Mouse (Mus musculus) neural tube, embryonic 15.5 days (tissue): ENCODE measurements around the gene Shisa5. TPM values are rescaled to one million over a fixed set of nuclear protein-coding genes. Genes with fewer than 3 reads are reported as not detected.

Source experiments
- ATAC-seq: fragments of 200-750 bp; cut with Nextera tagmentation; 2 replicates; pipeline ENCODE4 v1.8.0; 2017; ENCODE audit warnings: mild to moderate bottlenecking, moderate TSS enrichment, moderate library complexity; ENCODE audit not compliant: low FRiP score
- H3K27ac ChIP-seq: fragments of 300-500 bp; sonication (generic); replicated peaks from 2 replicates; pipeline ENCODE4 v1.5.1; 2015; ENCODE audit warnings: mild to moderate bottlenecking, inconsistent platforms
- H3K27me3 ChIP-seq: fragments of 300-500 bp; sonication (generic); replicated peaks from 2 replicates; pipeline ENCODE4 v1.6.1; 2015; ENCODE audit warnings: inconsistent platforms
- H3K36me3 ChIP-seq: fragments of 300-500 bp; sonication (generic); 2 replicates; pipeline ENCODE4 v1.6.1; 2015; ENCODE audit warnings: inconsistent platforms
- H3K4me1 ChIP-seq: fragments of 300-500 bp; sonication (generic); 2 replicates; pipeline ENCODE4 v1.6.1; 2015; ENCODE audit warnings: inconsistent platforms
- H3K4me2 ChIP-seq: fragments of 300-500 bp; sonication (generic); 2 replicates; pipeline ENCODE4 v1.6.1; 2015; ENCODE audit warnings: inconsistent platforms, mild to moderate bottlenecking, moderate library complexity
- H3K4me3 ChIP-seq: fragments of 300-500 bp; sonication (generic); replicated peaks from 2 replicates; pipeline ENCODE4 v1.5.1; 2015; ENCODE audit warnings: mild to moderate bottlenecking, inconsistent platforms
- H3K9ac ChIP-seq: fragments of 300-500 bp; sonication (generic); replicated peaks from 2 replicates; pipeline ENCODE4 v1.6.1; 2015; ENCODE audit warnings: mild to moderate bottlenecking, inconsistent platforms
- H3K9me3 ChIP-seq: fragments of 300-500 bp; sonication (generic); replicated peaks from 2 replicates; pipeline ENCODE4 v1.6.1; 2016; ENCODE audit warnings: inconsistent platforms
- WGBS: fragments of 180-500 bp; shearing (Covaris S2); methylation state at CpG from one replicate; pipeline ENCODE4 v1.1.7; 2015; ENCODE audit warnings: mixed read lengths; 5-methylcytosine and 5-hydroxymethylcytosine counted together
- polyA plus RNA-seq: library from polyadenylated mRNA; unstranded; fragments of >200 nt; fragmentation: Nextera tagmentation; extraction: Ambion mirVana; gene quantifications from 2 replicates; pipeline ENCODE4 v1.2.1, GENCODE M21; 2015

The Shisa5 gene
- 78.4 and 93.0 TPM in 2 replicates for polyA plus RNA-seq

DNA sequence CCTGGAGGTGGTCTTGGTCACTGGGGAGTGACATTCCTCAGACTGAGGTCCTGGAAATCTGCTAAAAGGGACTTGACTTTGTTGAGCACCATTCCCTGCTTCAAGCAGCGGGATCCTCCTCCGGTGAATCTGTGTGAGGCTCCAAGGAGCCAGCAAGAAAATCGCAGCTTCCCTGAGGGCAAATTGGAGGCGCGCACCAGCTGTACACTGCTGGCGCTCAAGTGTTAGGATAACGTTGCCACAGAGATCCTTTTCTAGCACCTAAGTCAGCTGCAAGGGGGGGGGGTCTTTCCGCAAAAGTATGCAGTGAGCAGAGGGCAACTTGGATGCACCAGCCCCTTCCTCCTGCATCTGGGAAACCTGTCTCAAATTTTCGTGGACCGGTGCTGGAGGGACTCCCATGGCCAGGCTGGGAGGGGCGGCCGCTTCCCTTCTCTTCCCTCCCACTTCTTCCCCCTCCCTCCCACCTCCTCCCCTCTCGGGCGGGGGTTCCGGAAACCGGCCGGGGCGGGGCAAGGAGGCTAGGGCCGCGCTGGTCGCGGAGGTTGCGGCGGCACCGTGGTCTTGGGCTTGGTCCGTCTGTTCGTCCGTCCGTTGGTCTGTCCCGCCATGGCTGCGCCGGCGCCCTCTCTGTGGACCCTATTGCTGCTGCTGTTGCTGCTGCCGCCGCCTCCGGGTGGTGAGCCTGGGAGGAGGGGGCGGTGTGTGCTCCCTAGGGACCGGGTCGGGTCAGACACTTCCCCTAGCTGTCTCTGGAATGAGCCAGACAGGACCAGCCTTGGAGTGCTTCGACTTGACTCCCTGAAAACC, at the start of gene Shisa5:
Shisa5 (plus strand) TSS at position 480 of the 810 bp plus-strand sequence.
- peak within 1 kb of the TSS; percentile 59 for H3K4me3 ChIP-seq
- no peaks in the 10 kb centered on the region for H3K27me3 ChIP-seq
- peaks cover 24% of the 10 kb centered on the region for H3K4me1 ChIP-seq
- H3K36me3 ChIP-seq, result no peaks in the 10 kb centered on the region
- H3K9me3 ChIP-seq, result no peaks in the 10 kb centered on the region
- peak within 1 kb of the TSS; percentile 61 for H3K9ac ChIP-seq
- peak within 1 kb of the TSS; percentile 43; the same call in 1 of the 2 replicates for H3K27ac ChIP-seq
- ATAC-seq, result peak; percentile 80
- peak within 1 kb of the TSS; percentile 93 for H3K4me2 ChIP-seq
- under 1% methylated on average over 35 of the region's 40 CpGs for WGBS

DNA sequence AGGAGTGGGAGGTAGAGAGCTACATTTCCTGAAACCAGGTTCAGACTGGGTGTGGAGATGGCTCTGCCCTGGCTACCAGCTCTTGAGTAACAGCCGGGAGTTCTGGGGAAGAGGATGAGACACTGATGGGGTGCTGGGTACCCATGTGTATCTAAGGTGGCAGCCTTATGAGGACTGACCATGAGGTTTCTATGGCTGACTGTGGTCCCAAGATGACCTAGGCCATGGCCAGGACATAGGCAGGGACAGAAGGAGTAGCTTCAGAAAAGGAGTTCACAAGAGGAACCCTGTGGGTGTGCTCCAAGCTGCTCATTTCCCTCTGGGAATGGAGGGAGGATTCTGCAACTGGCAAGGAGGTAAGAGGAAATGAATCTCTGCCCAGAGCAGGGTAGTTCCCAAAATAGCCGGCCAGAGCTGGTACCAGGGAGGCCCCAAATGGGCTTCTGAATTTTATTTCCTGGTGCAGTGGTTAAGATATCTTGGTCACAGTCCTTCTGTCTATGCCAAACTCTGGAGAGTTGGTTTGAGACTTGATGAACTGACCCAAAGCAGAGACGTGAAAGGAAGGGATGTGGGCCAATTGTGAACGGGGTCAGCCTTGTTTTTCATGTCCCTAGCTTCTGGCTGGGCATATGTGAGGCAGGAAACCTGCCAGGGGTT, 48.4 kb upstream of the Shisa5 start:
- Histone ChIP-seq H3K4me3 (no peak overlapping the region), H3K9ac (no peak overlapping the region), H3K36me3 (no peaks in the 10 kb centered on the region), H3K4me2 (no peak overlapping the region), H3K4me1 (peaks cover 34% of the 10 kb centered on the region), H3K27ac (no peak overlapping the region), H3K27me3 (no peaks in the 10 kb centered on the region), H3K9me3 (no peaks in the 10 kb centered on the region)
- ATAC-seq, result no peak
- 86% methylated on average over 4 of the region's 4 CpGs for WGBS

DNA sequence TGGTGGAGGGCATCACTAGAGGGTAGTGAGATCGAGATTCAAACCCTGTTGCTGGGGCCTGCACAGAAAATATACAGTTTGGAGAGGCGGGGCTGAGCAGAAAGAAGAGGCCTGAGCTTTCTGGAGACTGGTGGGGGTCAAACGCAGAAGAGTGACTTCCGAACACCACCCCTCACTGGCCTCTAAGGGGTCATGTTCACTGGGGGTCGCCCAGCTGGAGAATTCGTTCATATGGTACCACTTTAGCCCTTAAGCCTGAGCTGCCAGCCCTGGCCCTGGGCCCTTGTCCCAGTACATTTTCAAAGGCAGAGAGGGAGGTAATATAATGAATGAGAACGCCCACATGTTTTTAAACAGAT, 47.9 kb upstream of the Shisa5 start:
- no peaks in the 10 kb centered on the region for H3K27me3 ChIP-seq
- no peak overlapping the region for H3K4me3 ChIP-seq
- H3K9me3 ChIP-seq, result no peaks in the 10 kb centered on the region
- no peak overlapping the region for H3K9ac ChIP-seq
- no peak overlapping the region for H3K4me2 ChIP-seq
- no peaks in the 10 kb centered on the region for H3K36me3 ChIP-seq
- ATAC-seq, result no peak
- WGBS, result 82% methylated on average over 7 of the region's 7 CpGs
- H3K27ac ChIP-seq, result no peak overlapping the region
- peaks cover 38% of the 10 kb centered on the region for H3K4me1 ChIP-seq

DNA sequence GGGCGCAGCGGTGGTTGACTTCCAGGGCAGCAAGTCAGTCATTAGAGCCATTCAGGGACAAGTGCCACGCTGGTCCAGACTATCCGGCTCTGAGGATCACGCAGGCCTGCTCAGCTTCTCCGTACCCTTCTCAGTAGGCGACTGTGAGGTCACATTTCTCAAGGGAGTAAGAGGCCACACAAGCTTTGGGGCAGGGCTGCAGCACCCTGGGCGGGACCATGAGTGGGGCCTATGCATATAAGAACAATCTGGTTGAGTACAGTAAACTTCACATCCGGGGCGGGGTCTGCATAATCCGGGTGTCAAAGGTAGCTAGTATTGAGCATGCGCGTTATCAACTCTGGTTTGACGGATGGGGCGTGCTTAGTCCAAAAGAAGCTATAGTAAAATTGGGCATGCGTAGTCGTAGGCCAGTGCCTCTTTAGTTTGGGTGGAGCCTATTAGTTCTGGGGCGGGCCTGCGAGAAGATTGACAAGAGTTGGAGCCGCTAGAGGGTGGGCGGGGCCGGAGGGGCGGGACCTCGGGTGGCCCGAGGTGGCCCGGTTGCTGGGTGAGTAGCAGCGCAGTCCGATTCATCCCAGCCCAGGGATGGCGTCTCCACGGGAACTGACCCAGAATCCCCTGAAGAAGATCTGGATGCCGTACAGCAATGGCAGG, 46.8 kb upstream of the Shisa5 start, which contains the start of gene Pfkfb4:
Pfkfb4 (plus strand) TSS at position 351 of the 657 bp plus-strand sequence.
- H3K4me3 ChIP-seq, result peak within 1 kb of the TSS; percentile 56
- peaks cover 44% of the 10 kb centered on the region for H3K4me1 ChIP-seq
- WGBS, result 1% methylated on average over 31 of the region's 31 CpGs
- peak; percentile 95 for ATAC-seq
- H3K4me2 ChIP-seq, result peak within 1 kb of the TSS; percentile 85
- H3K27ac ChIP-seq, result peak within 1 kb of the TSS; percentile 86
- H3K36me3 ChIP-seq, result no peaks in the 10 kb centered on the region
- no peaks in the 10 kb centered on the region for H3K9me3 ChIP-seq
- peak within 1 kb of the TSS; percentile 63 for H3K9ac ChIP-seq
- no peaks in the 10 kb centered on the region for H3K27me3 ChIP-seq

DNA sequence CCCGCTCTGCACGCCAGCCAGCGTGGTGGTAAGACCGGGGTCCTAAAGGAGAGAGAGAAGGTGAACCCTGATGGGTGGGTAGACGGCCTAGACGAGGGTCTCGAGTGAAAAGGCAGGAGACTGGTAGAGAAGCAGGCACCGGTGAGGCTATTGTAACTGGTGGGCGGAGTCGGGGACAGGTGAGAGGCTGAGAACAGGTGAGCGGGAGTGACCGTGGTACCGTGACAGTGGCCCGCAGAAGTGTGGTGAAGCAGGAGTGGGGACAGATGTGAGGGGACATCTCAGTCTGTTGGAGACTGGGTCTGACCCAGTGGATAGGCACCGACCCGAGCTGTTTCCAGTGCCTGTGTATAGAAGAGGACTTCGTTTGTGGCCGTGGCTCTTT, 46.3 kb upstream of the Shisa5 start:
- Histone ChIP-seq H3K27ac (peak overlapping the region; percentile 77), H3K36me3 (no peaks in the 10 kb centered on the region)
- ATAC-seq, result no peak; the same call in 1 of the 2 replicates

DNA sequence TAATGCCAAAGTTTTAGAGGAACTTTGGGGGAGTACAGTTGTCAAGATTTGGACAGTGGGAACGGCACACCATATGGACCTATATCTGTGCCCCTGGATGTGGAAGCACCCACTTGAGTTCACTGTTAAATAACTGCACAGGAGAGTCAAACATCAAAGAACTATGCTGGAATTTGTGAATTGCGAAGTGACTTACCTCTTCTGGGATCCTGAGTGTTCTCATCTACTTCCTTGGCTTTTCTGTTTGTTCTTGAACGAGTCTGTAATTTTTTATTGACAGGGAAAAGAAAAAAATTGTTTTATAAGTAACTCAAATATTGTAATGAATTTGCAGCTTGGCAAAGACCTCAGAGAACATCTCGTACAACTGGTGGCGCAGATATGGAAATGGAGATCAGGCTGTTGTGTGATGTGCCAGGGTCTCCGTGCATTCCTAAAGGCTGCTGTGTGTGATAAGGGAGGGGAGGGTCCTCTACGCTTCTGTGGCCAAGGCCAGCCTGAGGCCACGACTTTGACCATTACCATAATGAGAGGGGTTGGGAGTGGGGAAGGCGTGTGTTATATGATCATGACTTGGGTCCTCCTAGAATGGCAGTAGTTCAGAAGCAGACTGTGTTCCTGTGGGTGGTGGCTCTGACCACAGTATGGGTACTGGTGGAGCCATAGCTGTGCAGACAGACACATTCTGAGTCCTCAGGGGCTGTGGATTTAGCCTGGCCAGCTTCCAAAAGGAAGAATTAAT, 45.6 kb upstream of the Shisa5 start:
- H3K4me3 ChIP-seq, result peak overlapping the region; percentile 56
- H3K4me2 ChIP-seq, result peak overlapping the region; percentile 85
- H3K27me3 ChIP-seq, result no peaks in the 10 kb centered on the region
- no peaks in the 10 kb centered on the region for H3K36me3 ChIP-seq
- no peak overlapping the region for H3K27ac ChIP-seq
- WGBS, result 87% methylated on average over 9 of the region's 9 CpGs
- ATAC-seq, result no peak
- no peaks in the 10 kb centered on the region for H3K9me3 ChIP-seq
- no peak overlapping the region; the same call in 1 of the 2 replicates for H3K9ac ChIP-seq
- peaks cover 44% of the 10 kb centered on the region for H3K4me1 ChIP-seq

More for the DNA sequence above, 46.3 kb upstream of the Shisa5 start:
- peak overlapping the region; percentile 56 for H3K4me3 ChIP-seq
- peaks cover 44% of the 10 kb centered on the region for H3K4me1 ChIP-seq
- H3K9me3 ChIP-seq, result no peaks in the 10 kb centered on the region
- H3K9ac ChIP-seq, result peak overlapping the region; percentile 63
- no peaks in the 10 kb centered on the region for H3K27me3 ChIP-seq
- peak overlapping the region; percentile 85 for H3K4me2 ChIP-seq
- 12% methylated on average over 18 of the region's 18 CpGs for WGBS

DNA sequence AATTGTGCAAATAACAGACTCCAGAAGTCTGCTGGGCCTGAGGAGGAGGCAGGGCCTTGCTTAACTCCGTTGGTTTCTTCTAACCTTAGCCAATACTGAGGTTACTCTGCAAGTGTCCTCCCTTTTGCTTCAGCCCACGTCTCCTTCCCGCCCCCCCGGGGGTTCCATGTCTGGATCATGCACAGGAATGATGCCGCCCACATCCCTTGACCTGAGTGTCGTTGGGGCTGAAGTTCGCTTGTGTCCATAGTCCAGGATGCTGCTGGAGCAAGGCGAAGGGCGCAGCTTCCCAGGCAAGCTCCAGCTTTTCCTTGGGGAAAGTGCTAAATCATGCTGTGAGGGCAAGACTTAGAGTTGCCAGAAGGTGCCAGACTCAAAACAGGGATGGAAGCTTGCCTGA, 42.0 kb upstream of the Shisa5 start:
- H3K4me3 ChIP-seq, result no peak overlapping the region
- H3K4me1 ChIP-seq, result peaks cover 31% of the 10 kb centered on the region
- WGBS, result 76% methylated on average over 9 of the region's 9 CpGs
- H3K36me3 ChIP-seq, result 0 out of 2 replicates have a peak, but pooled peaks cover 2% of the 10 kb centered on the region
- H3K4me2 ChIP-seq, result no peak overlapping the region
- no peaks in the 10 kb centered on the region for H3K27me3 ChIP-seq
- no peak overlapping the region for H3K27ac ChIP-seq
- H3K9me3 ChIP-seq, result no peaks in the 10 kb centered on the region
- H3K9ac ChIP-seq, result no peak overlapping the region
- ATAC-seq, result no peak

DNA sequence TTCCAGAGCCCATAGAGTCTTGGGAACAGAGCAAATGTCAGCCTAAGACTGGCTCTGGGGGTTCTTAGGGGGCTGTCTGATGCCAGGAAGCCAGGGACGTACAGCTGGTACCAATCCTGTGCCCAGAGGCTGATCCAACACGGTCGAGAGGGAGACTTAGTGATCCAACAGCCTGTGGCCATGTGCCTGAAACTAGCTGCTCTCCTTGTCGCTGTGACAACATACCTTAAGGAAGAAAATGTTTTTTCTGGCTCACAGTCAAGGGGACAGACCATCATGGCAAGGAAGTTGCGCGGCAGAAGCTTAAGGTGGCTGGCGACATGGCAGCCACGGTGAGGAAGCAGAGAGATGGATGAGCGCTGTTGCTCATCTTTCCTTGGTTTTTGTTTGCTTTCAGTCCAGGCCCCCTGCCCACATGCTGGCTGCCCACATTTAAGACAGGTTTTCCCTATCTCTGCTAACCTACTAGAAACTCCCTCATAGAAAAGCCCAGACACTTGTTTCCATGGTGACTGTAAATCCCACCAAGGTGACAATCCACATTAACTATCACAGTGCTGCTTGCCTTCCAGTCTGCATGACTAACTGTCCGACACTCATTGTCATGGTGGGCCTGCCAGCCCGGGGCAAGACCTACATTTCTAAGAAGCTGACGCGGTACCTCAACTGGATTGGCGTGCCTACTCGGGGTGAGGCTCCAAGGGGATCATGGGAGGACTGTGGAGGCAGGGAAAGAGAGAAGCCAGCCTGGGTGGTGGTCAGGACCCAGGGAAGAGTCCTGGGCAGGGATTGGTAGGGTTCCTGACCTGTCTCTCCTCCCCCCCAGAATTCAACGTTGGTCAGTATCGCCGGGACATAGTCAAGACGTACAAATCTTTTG, 39.8 kb upstream of the Shisa5 start:
- WGBS, result 87% methylated on average over 19 of the region's 19 CpGs
- H3K4me2 ChIP-seq, result no peak overlapping the region
- no peak overlapping the region for H3K4me3 ChIP-seq
- H3K9me3 ChIP-seq, result no peaks in the 10 kb centered on the region
- no peaks in the 10 kb centered on the region for H3K27me3 ChIP-seq
- H3K9ac ChIP-seq, result no peak overlapping the region
- peaks cover 18% of the 10 kb centered on the region for H3K4me1 ChIP-seq
- ATAC-seq, result no peak
- H3K36me3 ChIP-seq, result peaks cover 15% of the 10 kb centered on the region
- no peak overlapping the region for H3K27ac ChIP-seq

DNA sequence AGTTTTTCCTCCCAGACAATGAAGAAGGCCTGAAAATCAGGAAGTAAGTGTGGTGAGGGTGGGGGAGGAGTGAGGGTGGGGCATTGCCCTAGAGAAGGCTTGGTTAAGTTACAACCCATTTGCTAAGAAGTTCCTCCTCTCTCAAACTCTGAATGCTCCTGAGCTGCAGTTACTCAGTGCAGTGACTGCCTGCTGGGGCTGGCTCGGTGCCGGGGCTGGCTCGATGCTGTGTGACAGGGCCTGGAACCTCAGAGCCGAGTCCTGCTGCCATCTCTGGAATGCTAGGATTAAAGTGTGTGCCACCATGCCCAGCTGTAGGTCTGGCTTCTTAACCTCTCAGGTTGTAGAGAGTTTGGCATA, 39.2 kb upstream of the Shisa5 start:
- no peak overlapping the region for H3K9ac ChIP-seq
- ATAC-seq, result no peak
- no peak overlapping the region for H3K27ac ChIP-seq
- peaks cover 15% of the 10 kb centered on the region for H3K36me3 ChIP-seq
- 72% methylated on average over 4 of the region's 4 CpGs for WGBS
- H3K4me2 ChIP-seq, result no peak overlapping the region
- peaks cover 12% of the 10 kb centered on the region for H3K4me1 ChIP-seq
- no peaks in the 10 kb centered on the region for H3K9me3 ChIP-seq
- no peaks in the 10 kb centered on the region for H3K27me3 ChIP-seq
- H3K4me3 ChIP-seq, result no peak overlapping the region

DNA sequence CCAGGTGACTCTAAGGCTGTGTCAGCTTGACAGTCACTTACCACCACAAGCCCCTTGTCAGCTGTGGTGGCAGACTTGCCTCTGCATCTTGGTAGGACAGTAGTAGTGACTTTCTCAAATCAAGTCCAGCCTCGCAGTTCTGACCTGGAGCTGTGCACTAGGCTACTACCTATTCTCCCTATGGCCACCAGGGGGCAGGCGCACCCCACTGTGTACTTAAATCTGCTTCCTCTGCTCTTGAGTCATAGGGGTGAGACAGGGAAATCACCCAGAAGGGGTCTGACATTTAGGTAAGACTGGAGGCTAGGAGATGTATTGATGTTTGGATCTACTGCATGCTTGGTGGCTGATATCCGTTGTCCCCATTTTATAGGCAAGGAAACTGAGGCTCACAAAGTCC, 37.6 kb upstream of the Shisa5 start:
- H3K27ac ChIP-seq, result no peak overlapping the region
- WGBS, result 14% methylated on average over 3 of the region's 3 CpGs
- H3K4me2 ChIP-seq, result no peak overlapping the region
- H3K36me3 ChIP-seq, result peaks cover 15% of the 10 kb centered on the region
- H3K9ac ChIP-seq, result no peak overlapping the region
- H3K4me3 ChIP-seq, result no peak overlapping the region
- ATAC-seq, result no peak
- H3K9me3 ChIP-seq, result no peaks in the 10 kb centered on the region
- H3K4me1 ChIP-seq, result peaks cover 4% of the 10 kb centered on the region
- no peaks in the 10 kb centered on the region for H3K27me3 ChIP-seq
